Mouse (Mus musculus) v-Abl transformed pro-B cells (cell line): ENCODE measurements at regions not wholly inside any gene's neighbourhood (a gene's known extent, or its start where the extent isn't known, plus 50 kb on each side); places are given as distances from the start of the nearest gene placed in this dataset.

Source experiments
- in situ Hi-C, 2 experiments: fragments of 400-800 bp; cut with MboI; formaldehyde crosslinking; loops; one replicate each; pipeline ENCODE4 v1.15.1; 2025; ENCODE audit not compliant: unreplicated experiment in 2 of 2

DNA sequence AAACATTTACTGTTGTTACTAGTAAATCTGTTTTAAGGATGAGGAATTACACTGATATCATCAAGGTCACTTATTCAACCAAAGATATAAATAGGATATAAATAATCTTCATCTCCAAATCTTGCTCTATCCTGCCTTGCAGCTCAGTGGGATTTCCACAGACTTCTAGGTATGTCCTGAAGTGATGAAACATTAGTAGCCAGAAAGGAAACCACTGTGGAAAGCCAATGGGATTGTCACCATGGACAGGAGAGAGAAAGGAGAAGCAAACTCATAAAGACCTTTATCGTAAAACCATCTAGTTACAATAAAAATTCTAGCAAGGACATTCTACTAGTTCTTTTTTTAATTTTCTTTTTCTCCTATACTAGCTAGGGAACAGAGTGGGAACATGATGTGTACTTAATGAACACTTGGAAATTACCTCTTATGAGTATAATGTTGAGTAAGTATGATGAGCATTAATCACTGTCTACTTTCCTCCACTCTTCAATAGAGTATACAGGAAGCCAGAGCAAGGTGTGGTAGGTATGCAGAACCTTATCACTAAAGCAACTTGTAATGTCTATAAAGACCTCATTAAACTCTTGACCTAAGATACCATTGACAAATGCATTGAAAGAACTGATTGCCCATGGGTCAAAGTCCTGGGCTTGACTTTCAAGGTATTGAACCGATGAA is 219.4 kb upstream of the Atp2b1 start:
- in situ Hi-C loops, result no loop called here

DNA sequence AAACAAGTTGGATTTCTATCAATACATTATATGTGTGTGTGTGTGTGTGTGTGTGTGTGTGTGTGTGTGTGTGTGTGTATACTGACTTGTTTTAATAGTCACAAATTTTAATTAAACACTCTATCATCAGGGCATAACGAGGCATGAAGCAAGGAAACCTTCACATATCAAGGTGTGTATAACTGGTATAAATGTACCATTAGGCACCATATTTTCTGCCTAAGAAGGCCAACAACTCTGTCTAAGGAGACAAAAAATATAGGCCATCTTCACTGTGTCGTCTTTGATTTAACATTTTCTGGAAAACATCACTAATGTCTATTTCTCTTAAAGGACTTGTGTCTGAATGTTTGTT is 218.9 kb upstream of the Atp2b1 start:
- in situ Hi-C loops, result no loop called here

- in situ Hi-C loops, result no loop called here
These were observed 216.3 kb upstream of the Atp2b1 start for GRCm38 (mm10) chr10:98697866-98698265.

DNA sequence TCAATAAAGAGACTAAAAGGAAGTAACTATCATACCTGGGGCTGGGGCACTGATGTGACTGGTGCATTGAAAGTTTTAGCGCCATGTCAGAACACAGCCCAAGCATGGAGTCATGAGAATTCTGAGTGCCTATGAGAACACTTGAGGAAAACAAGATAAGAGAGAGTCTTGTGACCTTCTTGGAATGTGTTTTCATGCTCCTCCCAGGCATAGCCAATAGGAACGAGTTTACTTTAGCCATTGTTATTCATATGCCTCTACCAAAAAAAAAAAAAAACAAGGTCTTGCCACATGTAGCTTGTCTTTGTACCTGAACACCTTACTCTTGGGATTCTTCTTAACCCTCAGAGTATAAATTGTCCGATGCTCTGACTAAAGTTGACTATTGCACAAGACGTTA is 214.6 kb upstream of the Atp2b1 start:
- in situ Hi-C loops, result no loop called here

GRCm38 (mm10) chr10:98700407-98700806 is 213.8 kb upstream of the Atp2b1 start:
- in situ Hi-C loops, result no loop called here

- in situ Hi-C loops, result no loop called here
These were observed 212.9 kb upstream of the Atp2b1 start for GRCm38 (mm10) chr10:98701285-98701684.

DNA sequence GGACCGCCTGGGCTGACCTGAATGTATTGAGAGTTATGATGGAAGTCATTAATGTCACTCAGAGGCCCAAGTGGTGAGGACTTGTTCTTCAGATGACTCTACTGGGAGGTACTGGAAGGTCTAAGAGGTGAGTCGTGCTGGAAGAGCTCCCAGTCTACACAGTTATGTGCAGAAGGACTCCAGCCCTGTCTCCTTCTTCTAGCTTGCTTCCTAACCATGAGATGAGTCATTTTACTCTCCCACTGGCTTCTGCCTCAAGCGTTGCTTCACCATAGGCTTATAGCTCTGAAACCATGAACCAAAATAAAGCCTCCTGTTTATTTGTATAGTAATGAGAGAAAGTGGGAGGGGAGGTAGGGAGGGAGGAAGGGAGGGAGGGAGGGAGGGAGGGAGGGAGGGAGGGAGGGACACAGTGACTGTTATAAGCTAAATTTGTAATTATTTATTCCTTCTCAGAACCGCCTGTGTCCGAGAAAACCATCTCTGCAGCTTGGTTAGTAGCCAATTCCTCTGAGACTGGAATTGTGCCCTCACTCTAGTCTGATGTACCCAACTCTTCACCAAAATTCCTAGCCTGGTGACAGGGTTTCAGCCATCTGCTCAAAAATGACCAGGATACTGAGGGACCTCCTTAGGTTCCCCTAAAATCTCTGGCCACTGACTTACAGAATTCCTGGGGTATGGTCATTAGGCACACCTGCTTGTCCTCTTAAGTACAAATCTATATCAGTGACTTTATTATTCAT is 211.6 kb upstream of the Atp2b1 start:
- in situ Hi-C loops, result no loop called here

- in situ Hi-C loops, result no loop called here
These were observed 210.4 kb upstream of the Atp2b1 start for GRCm38 (mm10) chr10:98703642-98704293.

DNA sequence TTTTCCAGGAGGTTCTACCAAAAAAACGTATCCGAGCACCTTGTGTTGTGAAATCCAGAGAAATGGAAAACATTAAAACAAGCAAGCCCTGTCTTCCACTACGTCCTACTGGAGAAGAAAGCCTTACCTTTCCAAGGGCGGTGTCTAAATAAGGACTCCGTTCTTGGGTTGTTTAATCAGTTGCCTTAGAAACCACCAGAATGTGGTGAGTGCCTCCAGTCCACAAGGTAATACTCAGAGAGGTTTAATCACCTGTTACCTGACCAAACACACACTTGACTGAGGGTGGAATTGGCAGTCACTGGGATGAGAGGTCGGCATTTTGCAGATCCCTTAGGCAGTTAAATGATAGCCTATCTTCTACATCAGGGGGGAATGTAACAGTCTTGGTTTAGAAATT is 209.6 kb upstream of the Atp2b1 start:
- in situ Hi-C loops, result no loop called here

DNA sequence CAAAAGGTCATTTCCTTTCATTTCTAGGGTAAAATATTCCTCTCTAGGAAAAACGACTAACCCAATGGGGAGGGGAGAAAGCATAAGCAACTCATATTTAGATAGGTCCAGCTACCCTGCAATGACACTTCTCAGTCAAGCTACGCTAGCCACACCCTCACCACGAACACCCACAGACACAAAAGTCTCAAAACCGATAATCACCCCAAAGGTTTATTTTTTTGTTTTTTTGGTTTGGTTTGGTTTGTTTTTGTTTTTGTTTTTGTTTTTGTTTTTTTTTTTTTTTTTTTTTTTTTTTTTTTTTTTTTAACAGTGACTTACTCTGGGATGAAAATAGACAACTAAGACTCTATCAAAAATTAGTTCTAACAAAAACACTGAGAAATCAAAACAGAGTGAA is 196.3 kb upstream of the Atp2b1 start:
- in situ Hi-C loops, result no loop called here

GRCm38 (mm10) chr10:98718706-98719105 is 195.5 kb upstream of the Atp2b1 start:
- in situ Hi-C loops, result no loop called here

GRCm38 (mm10) chr10:98720256-98721005 is 193.8 kb upstream of the Atp2b1 start:
- in situ Hi-C loops, result no loop called here

DNA sequence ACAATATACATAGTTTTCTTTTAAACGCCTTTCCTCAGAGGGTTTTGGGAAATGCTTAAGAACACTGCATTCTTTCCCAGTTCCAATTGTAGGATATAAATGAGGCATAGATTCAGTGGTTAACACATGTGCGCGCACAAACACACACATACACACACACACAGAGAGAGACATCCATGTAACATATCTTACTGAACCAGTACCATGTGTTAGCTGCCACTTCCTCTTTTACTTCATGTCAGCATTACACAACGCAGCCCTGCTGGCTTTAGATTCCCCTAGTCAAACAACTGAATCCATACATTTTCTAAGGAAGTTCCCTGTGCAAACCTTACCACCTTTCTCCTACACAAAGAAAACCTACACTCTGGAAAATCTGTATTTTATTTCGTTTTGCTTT is 189.1 kb upstream of the Atp2b1 start:
- in situ Hi-C loops, result no loop called here

GRCm38 (mm10) chr10:98727130-98727529 is 187.1 kb upstream of the Atp2b1 start:
- in situ Hi-C loops, result no loop called here

DNA sequence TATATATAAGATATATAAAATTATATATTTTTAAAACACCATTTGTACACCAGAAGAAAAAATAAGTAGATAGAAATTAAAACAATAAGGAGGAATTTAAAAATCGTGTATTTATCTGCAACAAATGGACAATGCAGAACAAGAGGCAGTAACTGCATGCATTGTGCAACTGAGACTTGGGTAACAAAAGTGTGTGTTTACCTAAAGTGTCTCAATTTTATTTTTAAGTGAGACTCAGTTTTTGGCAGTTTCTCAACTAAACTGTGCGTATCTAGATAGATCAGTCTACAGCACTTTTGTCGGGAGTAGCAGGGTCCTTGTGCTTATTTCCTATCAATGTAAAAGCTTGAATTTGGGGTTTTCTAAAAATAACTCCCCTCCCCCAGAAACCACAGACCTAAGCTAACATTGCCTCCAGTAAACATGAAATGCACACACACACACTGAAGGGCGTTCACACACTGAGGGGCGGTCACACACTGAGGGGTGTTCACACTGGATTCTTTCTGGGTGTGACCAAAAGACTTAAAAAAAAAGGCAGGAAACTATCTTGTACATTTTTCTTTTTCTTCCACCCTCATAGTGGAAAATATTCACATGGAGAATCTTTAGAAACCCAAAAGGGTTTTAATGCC is 185.7 kb upstream of the Atp2b1 start:
- in situ Hi-C loops, result no loop called here

- in situ Hi-C loops, result no loop called here
These were observed 180.1 kb upstream of the Atp2b1 start for GRCm38 (mm10) chr10:98733950-98734585.

GRCm38 (mm10) chr10:98740507-98741147 is 173.6 kb upstream of the Atp2b1 start:
- in situ Hi-C loops, result no loop called here

GRCm38 (mm10) chr10:98741398-98741797 is 172.8 kb upstream of the Atp2b1 start:
- in situ Hi-C loops, result no loop called here

- in situ Hi-C loops, result no loop called here
These were observed 171.2 kb upstream of the Atp2b1 start for GRCm38 (mm10) chr10:98742822-98743605.
